In the genomic region with DNA sequence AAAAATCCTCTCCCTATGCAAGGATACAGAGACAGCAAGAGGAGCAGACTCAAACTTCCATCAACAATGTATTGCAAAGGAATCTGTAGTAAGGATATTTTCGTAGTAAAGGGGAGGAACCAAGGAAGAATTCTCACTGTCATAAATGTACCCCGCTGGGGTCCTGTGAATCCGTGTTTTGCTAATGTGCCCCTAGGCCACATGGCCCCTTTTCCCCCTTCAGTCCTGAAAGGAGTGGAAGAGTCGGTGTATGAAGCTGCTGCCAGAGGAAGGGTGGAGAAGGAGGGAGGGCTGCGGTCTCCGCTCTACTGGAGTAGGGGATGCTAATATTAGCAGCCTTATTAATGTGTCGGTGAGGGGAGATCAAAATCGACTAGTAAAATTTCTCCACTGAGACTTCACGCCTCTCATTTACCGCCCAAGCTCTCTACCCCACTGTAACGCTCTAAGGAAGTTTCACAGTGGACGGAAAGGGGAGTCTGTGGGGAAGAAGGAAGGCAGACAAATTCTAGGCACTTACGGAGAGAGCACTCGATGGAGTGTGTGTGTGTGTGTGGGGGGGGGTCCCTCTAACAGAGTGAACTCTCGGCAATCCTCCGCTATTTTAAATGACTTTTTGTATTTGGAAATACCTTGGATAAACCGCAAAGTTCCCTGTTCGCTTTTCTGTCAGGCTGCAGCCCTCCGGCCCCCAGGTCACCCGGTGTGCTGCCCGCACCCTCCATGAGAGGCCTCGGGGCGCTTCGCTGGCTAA, we compare ENCODE assay signal across 10 mouse cellular contexts. TPM values are rescaled to one million over a fixed set of nuclear protein-coding genes. Genes with fewer than 3 reads are reported as not detected.
DNase-seq lines count a peak whose midpoint lies in the region; ATAC-seq and TF ChIP-seq lines count a peak whose summit lies in the region.
"Had no signal": no experiment of that assay in that cellular context is flagged by ENCODE, and none has a peak within 500 bp of the region (broad histone marks: within the 10 kb centered on the region; RNA-seq: fewer than 3 reads in every experiment).

No protein-coding gene starts in this region.

- WGBS in heart, embryonic 10.5 days = under 1% methylated on average over 24 of the region's 24 CpGs
- 3% methylated on average over 24 of the region's 24 CpGs for WGBS in forebrain, postnatal 0 days
- 1% methylated on average over 24 of the region's 24 CpGs for WGBS in midbrain, embryonic 10.5 days

- H3K9me3 ChIP-seq in heart, embryonic 10.5 days = no peaks in the 10 kb centered on the region
- no peaks in the 10 kb centered on the region for H3K9me3 ChIP-seq in forebrain, postnatal 0 days (ENCODE audit: low read length)
- H3K9me3 ChIP-seq in midbrain, embryonic 10.5 days (replicated peaks) = no peaks in the 10 kb centered on the region

- no peak for ATAC-seq in forebrain, postnatal 0 days

- no peaks in the 10 kb centered on the region for H3K36me3 ChIP-seq in heart, embryonic 10.5 days
- H3K36me3 ChIP-seq in forebrain, postnatal 0 days (ENCODE audit: insufficient read depth) = no peaks in the 10 kb centered on the region
- H3K36me3 ChIP-seq in midbrain, embryonic 10.5 days = no peaks in the 10 kb centered on the region

- peaks cover 18% of the 10 kb centered on the region for H3K4me1 ChIP-seq in heart, embryonic 10.5 days
- no peaks in the 10 kb centered on the region for H3K4me1 ChIP-seq in forebrain, postnatal 0 days (ENCODE audit: insufficient read depth)
- H3K4me1 ChIP-seq in midbrain, embryonic 10.5 days = peaks cover 43% of the 10 kb centered on the region

- H3K27ac ChIP-seq in heart, embryonic 10.5 days = no peak overlapping the region
- peak overlapping the region; percentile 89 for H3K27ac ChIP-seq in forebrain, postnatal 0 days (ENCODE audit: low read depth, low read length)
- H3K27ac ChIP-seq in midbrain, embryonic 10.5 days (replicated peaks) = no peak overlapping the region

- H3K27me3 ChIP-seq in heart, embryonic 10.5 days (ENCODE audit: insufficient read depth, poor library complexity, severe bottlenecking) = peaks cover 86% of the 10 kb centered on the region
- H3K27me3 ChIP-seq in forebrain, postnatal 0 days (ENCODE audit: insufficient read depth, low read length) = peaks cover 26% of the 10 kb centered on the region
- peaks cover 95% of the 10 kb centered on the region for H3K27me3 ChIP-seq in midbrain, embryonic 10.5 days (ENCODE audit: low read depth, poor library complexity, severe bottlenecking)

- intact Hi-C loops in heart, postnatal 36 days (cut with DNase I) = loop anchor here (1.0 to 10.0 kb wide), 3 partner anchors 16 to 776 kb away; no protein-coding TSS in a partner anchor

- H3K4me2 ChIP-seq in forebrain, postnatal 0 days (ENCODE audit: low read depth) = peak overlapping the region; percentile 61

- no peak for TF ChIP-seq CTCF in forebrain, postnatal 0 days (IDR thresholded peaks at IDR 0.05; ENCODE audit: low read depth)

- peak overlapping the region; percentile 71 for H3K4me3 ChIP-seq in heart, embryonic 10.5 days
- H3K4me3 ChIP-seq in forebrain, postnatal 0 days (ENCODE audit: low read depth, low read length) = peak overlapping the region; percentile 57
- H3K4me3 ChIP-seq in midbrain, embryonic 10.5 days = peak overlapping the region; percentile 54

- H3K9ac ChIP-seq in forebrain, postnatal 0 days = peak overlapping the region; percentile 63

- DNase-seq in heart, embryonic 10.5 days (ENCODE audit: low spot score) = no peak
- DNase-seq in heart, postnatal 36 days = no peak
- peak; percentile 16 for DNase-seq in R1 (ENCODE audit: low read depth, low spot score)
- DNase-seq in forebrain, postnatal 0 days = peak; percentile 60
- DNase-seq in midbrain, embryonic 10.5 days (ENCODE audit: low spot score) = peak; percentile 49
- no peak for DNase-seq in T-cell, adult 2 months (ENCODE audit: low spot score)
- no peak for DNase-seq in gastrocnemius, postnatal 4 days (ENCODE audit: low spot score in 2 of 2)
- DNase-seq in frontal cortex, adult 2 months (ENCODE audit: extremely low spot score in 1 of 2, low spot score in 1 of 2) = no peak
- DNase-seq: thymus, postnatal 4 days had no signal

RNA-seq across cellular contexts. Expression of a gene that starts 1.3 kb away (rescaled TPM):
- 4.0 and 8.9 TPM in 2 replicates for polyA plus RNA-seq in heart, embryonic 10.5 days (2016; fragmentation: Nextera tagmentation; extraction: Ambion mirVana)
- under 1 TPM; 0.19 TPM for total RNA-seq in heart, postnatal 36 days (2021)
- 6.5 and 12.9 TPM in 2 replicates for total RNA-seq in forebrain, postnatal 0 days (2014; rRNA removed)
- polyA plus RNA-seq in forebrain, postnatal 0 days (2015; fragmentation: Nextera tagmentation; extraction: Ambion mirVana) = 47.2 and 51.3 TPM in 2 replicates
- 4.5 and 8.9 TPM in 2 replicates for polyA plus RNA-seq in midbrain, embryonic 10.5 days (2016; fragmentation: Nextera tagmentation; extraction: Ambion mirVana)
- total RNA-seq in gastrocnemius, postnatal 4 days (2021) = under 1 TPM in 1 of 2 experiments, not detected in 1; 0.20 TPM
- 20.9 and 28.3 TPM in 2 replicates for polyA plus RNA-seq in frontal cortex, adult 2 months (2012; rRNA removed)
- total RNA-seq: neutrophil, adult 5-6 weeks had no signal

RNA-seq across cellular contexts. Expression of a gene that starts 17.4 kb away (rescaled TPM):
- polyA plus RNA-seq in heart, embryonic 10.5 days (2016; fragmentation: Nextera tagmentation; extraction: Ambion mirVana) = 0.23 and 0.57 TPM in 2 replicates
- total RNA-seq in heart, postnatal 36 days (2021) = not detected
- 19.7 and 28.9 TPM in 2 replicates for total RNA-seq in forebrain, postnatal 0 days (2014; rRNA removed)
- polyA plus RNA-seq in forebrain, postnatal 0 days (2015; fragmentation: Nextera tagmentation; extraction: Ambion mirVana) = 3.7 and 4.9 TPM in 2 replicates
- 0.48 and 0.79 TPM in 2 replicates for polyA plus RNA-seq in midbrain, embryonic 10.5 days (2016; fragmentation: Nextera tagmentation; extraction: Ambion mirVana)
- not detected for total RNA-seq in gastrocnemius, postnatal 4 days (2021)
- 27.4 and 35.5 TPM in 2 replicates for polyA plus RNA-seq in frontal cortex, adult 2 months (2012; rRNA removed)
- total RNA-seq: neutrophil, adult 5-6 weeks had no signal

Comparison
In these comparisons a context has a peak if more than half of its experiments do, and no peak if none do; other contexts are left out.
1. DNase-seq: peak in R1 (single experiment), forebrain, postnatal 0 days (single experiment) and midbrain, embryonic 10.5 days (single experiment); none in heart, embryonic 10.5 days (single experiment), heart, postnatal 36 days (0 of 2), T-cell, adult 2 months (single experiment), gastrocnemius, postnatal 4 days (0 of 2) and frontal cortex, adult 2 months (0 of 2).
2. Peak in every context shown above with its lines, with median percentiles within 50 percentile points of each other: H3K4me3 ChIP-seq.